Mouse (Mus musculus) brain, embryonic 18.5 days (tissue): ENCODE data around the gene Gm5751.
A peak's percentile ranks its signal among the peaks of the same experiment; 100 is the strongest.
"Not testable (repeated sequence)": the region's sequence is repeated elsewhere in the genome, so short reads cannot be mapped to it uniquely, and the experiment has no call there.

Experiments used
- DNase-seq: peaks from one replicate; pipeline ENCODE4 v3.0.0-alpha.2; 2012; ENCODE audit warnings: low read depth, low spot score

The Gm5751 gene

GRCm38 (mm10) chrX:8873953-8874352 lies at the start of gene Gm5751:
Gene Gm5751 (plus strand): TSS chrX:8874253.
- not testable (repeated sequence) for DNase-seq

GRCm38 (mm10) chrX:8832043-8832442 lies 42.0 kb upstream of the Gm5751 start:
- DNase-seq, result peak; percentile 4

- no peak for DNase-seq
Observed at GRCm38 (mm10) chrX:8843694-8844093, 30.4 kb upstream of the Gm5751 start, which contains the start of gene Gm6592. Gene Gm6592 (plus strand): TSS chrX:8843994.

- DNase-seq, result no peak
Observed at GRCm38 (mm10) chrX:8852486-8852885, 21.6 kb upstream of the Gm5751 start.

GRCm38 (mm10) chrX:8864331-8864730 lies 9.7 kb upstream of the Gm5751 start:
- peak; percentile 16 for DNase-seq

GRCm38 (mm10) chrX:8884336-8884735 lies 10.3 kb downstream of the Gm5751 start:
- no peak for DNase-seq

- DNase-seq, result no peak
Observed at GRCm38 (mm10) chrX:8891975-8892342, 17.9 kb downstream of the Gm5751 start.

- no peak for DNase-seq
Observed at GRCm38 (mm10) chrX:8892343-8893155, 18.5 kb downstream of the Gm5751 start, which contains the start of gene B630019K06Rik. Gene B630019K06Rik (plus strand): TSS chrX:8892382.

GRCm38 (mm10) chrX:8893182-8893651 lies 19.2 kb downstream of the Gm5751 start:
- no peak for DNase-seq

GRCm38 (mm10) chrX:8900823-8901222 lies 26.8 kb downstream of the Gm5751 start:
- DNase-seq, result no peak

GRCm38 (mm10) chrX:8901906-8902472 lies 27.9 kb downstream of the Gm5751 start:
- no peak for DNase-seq

GRCm38 (mm10) chrX:8921080-8921479 lies 47.0 kb downstream of the Gm5751 start:
- no peak for DNase-seq

GRCm38 (mm10) chrX:8921813-8922607 lies 48.0 kb downstream of the Gm5751 start:
- no peak for DNase-seq

GRCm38 (mm10) chrX:8927308-8927707 lies 53.3 kb downstream of the Gm5751 start:
- DNase-seq, result no peak
